Mouse (Mus musculus) G1E (cell line): ENCODE data around the gene Gm20489. TPM values are rescaled to one million over a fixed set of nuclear protein-coding genes. Genes with fewer than 3 reads are reported as not detected.

Experiments used
- ATAC-seq: 2 replicates; pipeline ENCODE4 v1.8.0; 2016; ENCODE audit warnings: mild to moderate bottlenecking; ENCODE audit not compliant: insufficient number of reproducible peaks, poor library complexity, low FRiP score, severe bottlenecking; ENCODE audit errors: extremely low read depth
- DNase-seq: peaks from one replicate; pipeline ENCODE4 v3.0.0; 2012; ENCODE audit warnings: low spot score
- H3K27me3 ChIP-seq: 2 replicates; pipeline ENCODE4 v1.6.1; 2012; ENCODE audit warnings: mild to moderate bottlenecking, low read length, inconsistent platforms; ENCODE audit not compliant: insufficient read depth
- H3K36me3 ChIP-seq: replicated peaks from 2 replicates; pipeline ENCODE3; 2012; ENCODE audit warnings: mild to moderate bottlenecking, inconsistent platforms
- H3K4me1 ChIP-seq: 2 replicates; pipeline ENCODE4 v1.6.1; 2012; ENCODE audit warnings: low read depth, low read length, inconsistent platforms, mixed read lengths; ENCODE audit not compliant: insufficient read depth
- H3K4me3 ChIP-seq: 2 replicates; pipeline ENCODE4 v1.5.1; 2012; ENCODE audit warnings: low read depth, mild to moderate bottlenecking, inconsistent platforms, low read length, moderate library complexity, mixed read lengths
- H3K9me3 ChIP-seq: replicated peaks from 2 replicates; pipeline ENCODE4 v1.6.1; 2012; ENCODE audit warnings: inconsistent platforms
- CTCF ChIP-seq: IDR thresholded peaks from 2 replicates; pipeline ENCODE4 v1.5.1; 2012; ENCODE audit warnings: low read depth, low read length, inconsistent platforms, mixed read lengths
- GATA1 ChIP-seq: IDR thresholded peaks from 2 replicates; pipeline ENCODE4 v1.6.1; 2012; ENCODE audit warnings: borderline replicate concordance, low read length, inconsistent platforms, mixed read lengths
- GATA2 ChIP-seq: IDR thresholded peaks from 2 replicates; pipeline ENCODE4 v1.6.1; 2012; ENCODE audit warnings: low read depth, low read length, inconsistent platforms, borderline replicate concordance
- POLR2AphosphoS5 ChIP-seq: IDR thresholded peaks from 2 replicates; pipeline ENCODE4 v1.6.1; 2012; ENCODE audit warnings: low read depth, low read length, inconsistent platforms; ENCODE audit not compliant: insufficient replicate concordance
- TAL1 ChIP-seq: conservative IDR thresholded peaks from 2 replicates; pipeline ENCODE4 v1.6.1; 2012; ENCODE audit warnings: low read depth, low read length, inconsistent platforms, mixed read lengths
- polyA plus RNA-seq: library from polyadenylated mRNA; stranded (reverse); fragments of >175 nt; gene quantifications from 2 replicates; pipeline ENCODE4 v1.2.3, GENCODE M21; 2012
- total RNA-seq, 2 experiments: library from RNA; stranded (forward) in 1 of 2; stranded (reverse) in 1 of 2; fragments of 200-1000 nt in 1 of 2; fragments of >200 nt in 1 of 2; fragmentation: Nextera tagmentation in 1 of 2; gene quantifications; 2 replicates each; pipeline ENCODE4 v1.2.3; 2014 to 2017

Gene Gm20489
- total and polyA plus RNA-seq, 3 experiments = not detected

DNA sequence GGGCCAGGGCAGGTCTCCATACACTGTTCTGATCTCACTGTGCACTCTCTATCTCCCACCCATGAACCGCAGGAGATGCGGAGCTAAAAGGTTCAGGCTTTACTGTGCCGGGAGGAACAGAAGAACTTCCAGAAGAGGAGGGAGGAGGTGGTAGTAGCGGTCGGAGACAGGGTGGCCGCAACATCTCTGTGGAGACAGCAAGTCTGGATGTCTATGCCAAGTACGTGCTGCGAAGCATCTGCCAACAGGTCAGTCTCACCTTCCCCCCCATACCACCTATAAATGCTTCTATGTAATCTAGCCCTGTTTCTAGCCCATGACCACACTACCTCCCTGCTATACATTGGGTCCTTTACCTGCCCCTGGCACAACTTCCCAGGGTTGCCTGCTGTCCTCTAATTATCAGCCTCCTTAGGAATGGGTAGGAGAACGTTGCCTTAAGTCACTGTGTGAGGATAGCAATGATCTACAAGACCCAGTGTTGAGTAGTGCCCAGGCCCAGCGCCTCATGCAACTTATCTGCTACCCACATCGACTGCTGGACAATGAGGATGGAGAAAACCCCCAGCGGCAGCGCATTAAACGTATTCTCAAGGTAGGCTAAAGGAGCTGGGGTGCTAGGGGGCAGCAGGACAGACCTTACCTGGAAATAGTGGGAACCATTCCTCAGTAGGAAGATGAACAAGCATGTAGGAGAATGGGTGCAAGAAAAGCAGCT, 17.3 kb upstream of the Gm20489 start:
- H3K27me3 ChIP-seq = no peaks in the 10 kb centered on the region
- peaks cover 93% of the 10 kb centered on the region for H3K36me3 ChIP-seq
- no peaks in the 10 kb centered on the region for H3K9me3 ChIP-seq
- no peak for TF ChIP-seq GATA1
- TF ChIP-seq CTCF = no peak
- no peak for TF ChIP-seq TAL1
- no peak for TF ChIP-seq POLR2AphosphoS5
- no peak for TF ChIP-seq GATA2
- H3K4me1 ChIP-seq = peaks cover 48% of the 10 kb centered on the region
- H3K4me3 ChIP-seq = no peak overlapping the region
- DNase-seq = no peak
- no peak for ATAC-seq

DNA sequence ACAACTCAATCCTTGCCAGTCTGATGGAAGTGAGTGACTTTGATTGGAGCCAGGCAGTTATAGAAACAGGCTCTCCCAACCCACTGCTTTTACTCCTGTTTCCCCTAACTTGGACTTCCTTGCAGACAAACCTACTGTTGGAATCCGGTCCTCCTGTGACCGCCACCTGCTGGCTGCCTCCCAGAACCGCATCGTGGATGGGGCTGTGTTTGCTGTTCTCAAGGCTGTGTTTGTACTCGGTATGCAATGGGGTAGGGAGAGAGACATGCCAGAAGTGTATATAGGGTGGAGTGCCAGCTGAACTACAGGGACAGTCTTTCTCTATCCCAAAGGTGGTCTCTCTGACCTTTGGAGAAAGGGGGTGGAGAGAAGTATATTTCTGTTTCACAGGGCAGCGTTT, 16.7 kb upstream of the Gm20489 start:
- Histone ChIP-seq H3K9me3 (no peaks in the 10 kb centered on the region), H3K36me3 (peaks cover 93% of the 10 kb centered on the region), H3K27me3 (no peaks in the 10 kb centered on the region), H3K4me1 (peaks cover 48% of the 10 kb centered on the region), H3K4me3 (no peak overlapping the region)
- TF ChIP-seq CTCF = peak; percentile 49
- TF ChIP-seq GATA2 = no peak
- TF ChIP-seq GATA1 = no peak
- DNase-seq = no peak
- ATAC-seq = no peak

DNA sequence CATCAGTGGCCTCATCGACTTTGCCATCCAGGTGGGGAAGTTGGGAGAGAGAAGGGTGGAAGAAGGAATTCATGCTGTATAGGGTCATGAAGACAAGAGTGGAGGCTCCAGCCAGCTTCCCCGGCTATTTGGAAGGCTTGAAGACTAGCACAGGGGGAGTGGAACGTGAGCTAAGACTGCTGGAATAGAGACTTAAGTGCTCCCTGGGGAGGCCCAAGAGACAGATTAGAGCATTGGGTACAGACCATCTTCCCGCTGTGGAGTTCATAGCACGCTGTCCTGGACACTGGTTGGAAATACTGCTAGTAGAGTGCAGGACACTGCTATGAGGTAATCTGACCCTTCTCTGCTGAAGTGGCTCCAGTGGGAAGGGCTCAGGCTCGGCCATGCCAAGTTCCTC, 14.0 kb upstream of the Gm20489 start:
- no peak overlapping the region for H3K4me3 ChIP-seq
- DNase-seq (no peak), ATAC-seq (no peak)
- H3K36me3 ChIP-seq = peaks cover 89% of the 10 kb centered on the region
- no peaks in the 10 kb centered on the region for H3K9me3 ChIP-seq
- H3K4me1 ChIP-seq = peaks cover 26% of the 10 kb centered on the region
- TF ChIP-seq GATA1 (no peak), POLR2AphosphoS5 (no peak), CTCF (no peak), TAL1 (no peak), GATA2 (no peak)
- H3K27me3 ChIP-seq = no peaks in the 10 kb centered on the region

DNA sequence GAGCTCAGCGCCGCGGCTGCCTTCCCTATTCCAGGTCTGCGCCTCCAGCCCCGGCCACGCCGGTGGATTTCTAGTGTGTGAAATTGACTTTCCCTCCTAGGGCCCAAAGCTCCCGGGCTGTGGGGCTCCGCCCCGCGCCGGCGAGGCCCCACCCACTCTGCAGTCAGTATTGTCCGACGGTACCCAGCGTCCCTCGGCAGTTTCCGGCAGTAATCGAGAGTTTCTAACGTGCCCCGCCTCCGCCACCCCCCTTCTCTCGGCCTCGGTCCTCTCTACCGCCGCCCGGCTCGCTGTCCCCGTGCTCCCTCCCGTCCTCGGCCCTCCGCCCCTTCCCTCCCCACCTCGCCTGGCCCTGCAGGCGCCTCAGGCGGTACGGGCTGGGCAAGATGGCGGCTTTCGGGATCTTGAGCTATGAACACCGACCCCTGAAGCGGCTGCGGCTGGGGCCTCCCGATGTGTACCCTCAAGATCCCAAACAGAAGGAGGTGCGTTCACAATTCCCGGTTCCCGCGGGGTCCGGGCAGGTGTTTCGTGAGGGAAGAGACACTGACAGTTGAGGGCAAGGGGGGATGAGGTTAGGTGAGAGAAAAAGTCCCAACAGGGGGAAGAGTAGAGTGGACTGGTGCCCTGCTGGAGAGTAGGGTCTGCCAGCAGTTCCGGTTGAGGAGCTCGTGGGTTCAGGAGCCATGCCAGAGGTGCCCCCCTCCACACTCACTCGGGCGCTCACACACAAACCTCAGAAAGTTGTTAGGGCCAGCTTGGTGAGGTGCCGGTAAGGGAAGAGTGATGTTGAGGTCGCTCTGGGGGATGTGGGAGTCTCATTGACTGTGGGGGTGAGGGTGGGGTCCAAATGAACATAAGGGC, 5.3 kb upstream of the Gm20489 start, which contains the start of gene Med12:
Gene Med12 (plus strand): TSS at position 156 of the 864 bp plus-strand sequence.
- peak; percentile 75 for DNase-seq
- Histone ChIP-seq H3K36me3 (peaks cover 44% of the 10 kb centered on the region), H3K27me3 (no peaks in the 10 kb centered on the region), H3K4me3 (peak within 1 kb of the TSS; percentile 72), H3K9me3 (no peaks in the 10 kb centered on the region), H3K4me1 (peaks cover 18% of the 10 kb centered on the region)
- peak; percentile 95 for ATAC-seq
- TF ChIP-seq GATA1 (no peak), CTCF (no peak), GATA2 (no peak), TAL1 (no peak), POLR2AphosphoS5 (no peak)

DNA sequence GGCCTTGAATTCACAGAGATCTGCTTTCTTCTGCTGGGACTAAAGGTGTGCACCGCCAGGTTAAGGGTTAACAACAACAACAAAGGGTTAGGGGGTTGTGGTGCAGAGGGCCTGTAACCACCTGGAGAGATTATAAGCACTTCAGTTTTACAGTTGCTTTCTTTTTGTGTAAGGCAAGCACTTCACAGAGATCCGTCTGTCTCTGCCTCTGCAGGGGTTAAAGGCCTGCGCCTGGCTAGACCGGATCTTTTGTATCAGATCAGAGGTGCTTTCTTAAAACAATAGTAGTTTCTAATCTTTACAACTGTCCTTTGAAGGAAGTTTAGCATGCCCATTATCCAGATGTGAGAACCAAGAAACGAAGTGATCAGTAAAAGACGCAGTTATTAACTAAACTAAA, 4.6 kb upstream of the Gm20489 start:
- Histone ChIP-seq H3K36me3 (peaks cover 37% of the 10 kb centered on the region), H3K27me3 (no peaks in the 10 kb centered on the region), H3K4me1 (peaks cover 18% of the 10 kb centered on the region), H3K4me3 (peak overlapping the region; percentile 72; the same call in 1 of the 2 replicates), H3K9me3 (no peaks in the 10 kb centered on the region)
- TF ChIP-seq TAL1 = no peak
- TF ChIP-seq CTCF = no peak
- no peak for TF ChIP-seq POLR2AphosphoS5
- no peak for TF ChIP-seq GATA2
- no peak for TF ChIP-seq GATA1
- ATAC-seq (no peak), DNase-seq (no peak)

DNA sequence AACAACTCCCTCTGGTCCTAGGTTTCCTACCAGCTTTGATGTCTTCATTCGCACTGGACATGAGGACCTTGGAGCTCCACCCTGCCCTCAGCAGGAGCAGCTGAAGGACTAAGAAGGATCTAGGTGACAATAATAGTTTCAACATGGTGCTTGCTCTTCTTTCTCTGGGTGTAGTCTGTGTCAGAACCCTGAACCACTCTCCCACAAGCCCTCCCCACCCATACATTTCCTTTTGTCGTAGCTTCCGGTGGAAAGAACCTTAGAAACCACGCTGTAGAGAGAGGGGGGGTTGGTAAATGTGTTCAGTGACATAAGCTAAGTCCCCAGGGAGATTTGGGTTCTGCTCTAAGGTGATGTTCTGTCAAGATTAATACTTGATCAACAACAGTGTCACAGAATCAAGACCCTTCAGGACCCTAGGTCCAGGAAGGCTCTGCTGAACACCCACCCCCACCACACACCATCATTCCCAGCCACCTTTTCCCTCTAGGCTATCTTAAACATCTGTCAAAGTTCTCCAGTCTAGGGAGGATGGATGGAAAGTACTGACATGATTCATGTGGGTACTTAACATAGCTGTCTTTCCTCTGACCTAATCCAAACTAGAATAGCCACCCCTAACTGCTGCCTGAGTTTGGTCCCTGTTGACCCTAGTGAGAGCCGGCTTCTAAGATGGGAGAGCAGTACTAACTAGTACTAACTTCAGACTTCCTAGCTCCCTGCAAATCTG, 633 bp downstream of the Gm20489 start, which contains the start of gene Il2rg:
Gene Il2rg (minus strand): TSS at position 231 of the 730 bp plus-strand sequence.
- DNase-seq = no peak
- H3K9me3 ChIP-seq = no peaks in the 10 kb centered on the region
- H3K4me1 ChIP-seq = peaks cover 40% of the 10 kb centered on the region
- no peak for ATAC-seq
- no peak within 1 kb of the TSS for H3K4me3 ChIP-seq
- H3K27me3 ChIP-seq = no peaks in the 10 kb centered on the region
- no peak for TF ChIP-seq GATA2
- TF ChIP-seq CTCF = no peak
- no peak for TF ChIP-seq TAL1
- no peak for TF ChIP-seq GATA1
- no peak for TF ChIP-seq POLR2AphosphoS5
- H3K36me3 ChIP-seq = no peaks in the 10 kb centered on the region
